Mouse (Mus musculus) midbrain, embryonic 16.5 days (tissue): ENCODE results near the gene Gm20390. TPM values are rescaled to one million over a fixed set of nuclear protein-coding genes. Genes with fewer than 3 reads are reported as not detected.

Source experiments
- ATAC-seq: fragments of 200-750 bp; cut with Nextera tagmentation; 2 replicates; pipeline ENCODE4 v1.8.0; 2017; ENCODE audit warnings: moderate TSS enrichment
- H3K27ac ChIP-seq: fragments of 300-500 bp; sonication (generic); 2 replicates; pipeline ENCODE4 v1.5.1; 2014; ENCODE audit warnings: mild to moderate bottlenecking, low read length, mixed read lengths
- H3K27me3 ChIP-seq: fragments of 300-500 bp; sonication (generic); 2 replicates; pipeline ENCODE4 v1.6.1; 2014; ENCODE audit warnings: low read depth, low read length, mixed read lengths; ENCODE audit not compliant: control insufficient read depth, insufficient read depth
- H3K36me3 ChIP-seq: fragments of 300-500 bp; sonication (generic); 2 replicates; pipeline ENCODE4 v1.6.1; 2014; ENCODE audit warnings: mild to moderate bottlenecking, low read length, moderate library complexity, mixed read lengths; ENCODE audit not compliant: control insufficient read depth, insufficient read depth
- H3K4me1 ChIP-seq: fragments of 300-500 bp; sonication (generic); 2 replicates; pipeline ENCODE4 v1.6.1; 2014; ENCODE audit warnings: mild to moderate bottlenecking, low read length, mixed read lengths; ENCODE audit not compliant: control insufficient read depth, insufficient read depth
- H3K4me2 ChIP-seq: fragments of 300-500 bp; sonication (generic); 2 replicates; pipeline ENCODE4 v1.6.1; 2014; ENCODE audit warnings: mild to moderate bottlenecking, low read length, mixed read lengths
- H3K4me3 ChIP-seq: fragments of 300-500 bp; sonication (generic); 2 replicates; pipeline ENCODE4 v1.5.1; 2014; ENCODE audit warnings: low read depth, mild to moderate bottlenecking, low read length, moderate library complexity, mixed read lengths
- H3K9ac ChIP-seq: fragments of 300-500 bp; sonication (generic); 2 replicates; pipeline ENCODE4 v1.6.1; 2014; ENCODE audit warnings: low read depth, low read length, mixed read lengths
- H3K9me3 ChIP-seq: fragments of 300-500 bp; sonication (generic); replicated peaks from 2 replicates; pipeline ENCODE4 v1.6.1; 2014; ENCODE audit warnings: mild to moderate bottlenecking, low read length, mixed read lengths; ENCODE audit not compliant: control insufficient read depth, poor library complexity, severe bottlenecking
- WGBS: fragments of 180-500 bp; shearing (Covaris S2); extraction: QIAGEN DNeasy Blood & Tissue Kit; methylation state at CpG from one replicate; pipeline ENCODE4 v1.1.7; 2014; 5-methylcytosine and 5-hydroxymethylcytosine counted together
- polyA plus RNA-seq: library from polyadenylated mRNA; unstranded; fragments of >200 nt; fragmentation: Nextera tagmentation; extraction: Ambion mirVana; gene quantifications from 2 replicates; pipeline ENCODE4 v1.2.1, GENCODE M21; 2015

Gm20390 gene
- polyA plus RNA-seq, 1 experiment from 2014 or later, result 314 TPM

DNA sequence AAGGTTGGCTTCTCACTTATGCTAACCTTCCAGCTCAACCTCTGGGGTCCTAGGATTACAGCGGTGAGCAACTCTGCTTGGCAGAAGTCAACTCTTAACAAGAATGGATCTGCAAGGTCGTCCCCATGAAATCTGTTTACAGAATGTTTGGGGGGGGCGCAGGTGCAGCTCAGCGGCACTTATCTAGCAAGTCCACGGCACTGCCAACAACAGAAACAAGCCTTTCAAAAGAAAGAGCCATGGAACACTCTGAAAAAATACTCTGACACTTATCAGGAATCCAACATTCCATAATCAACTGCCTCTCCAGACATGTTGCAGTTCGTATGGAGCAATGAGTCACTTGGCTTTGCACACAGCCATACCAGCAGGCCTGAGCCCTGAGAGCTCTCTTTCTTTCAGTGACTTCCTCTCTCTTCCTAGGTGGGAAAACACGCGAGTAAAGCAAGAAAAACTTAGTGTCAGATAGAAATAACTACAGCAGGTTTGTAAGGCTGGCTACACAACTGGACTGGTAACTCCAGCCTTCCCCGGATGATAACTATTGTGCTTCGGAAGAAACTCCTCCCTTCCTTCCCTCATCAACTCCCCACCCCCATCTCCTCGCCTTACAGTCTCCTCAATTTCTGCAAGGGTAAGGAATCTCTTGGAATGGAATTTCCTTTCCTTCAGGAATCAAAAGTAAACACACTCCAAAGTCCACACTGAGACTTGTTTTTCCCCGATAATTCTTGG lies 20.4 kb upstream of the Gm20390 start:
- Histone ChIP-seq H3K4me2 (no peak overlapping the region), H3K4me3 (no peak overlapping the region), H3K36me3 (no peaks in the 10 kb centered on the region), H3K27me3 (no peaks in the 10 kb centered on the region; the same call in 1 of the 2 replicates), H3K9me3 (no peaks in the 10 kb centered on the region), H3K27ac (no peak overlapping the region), H3K9ac (no peak overlapping the region), H3K4me1 (no peaks in the 10 kb centered on the region)
- 70% methylated on average over 12 of the region's 12 CpGs for WGBS
- ATAC-seq, result no peak

DNA sequence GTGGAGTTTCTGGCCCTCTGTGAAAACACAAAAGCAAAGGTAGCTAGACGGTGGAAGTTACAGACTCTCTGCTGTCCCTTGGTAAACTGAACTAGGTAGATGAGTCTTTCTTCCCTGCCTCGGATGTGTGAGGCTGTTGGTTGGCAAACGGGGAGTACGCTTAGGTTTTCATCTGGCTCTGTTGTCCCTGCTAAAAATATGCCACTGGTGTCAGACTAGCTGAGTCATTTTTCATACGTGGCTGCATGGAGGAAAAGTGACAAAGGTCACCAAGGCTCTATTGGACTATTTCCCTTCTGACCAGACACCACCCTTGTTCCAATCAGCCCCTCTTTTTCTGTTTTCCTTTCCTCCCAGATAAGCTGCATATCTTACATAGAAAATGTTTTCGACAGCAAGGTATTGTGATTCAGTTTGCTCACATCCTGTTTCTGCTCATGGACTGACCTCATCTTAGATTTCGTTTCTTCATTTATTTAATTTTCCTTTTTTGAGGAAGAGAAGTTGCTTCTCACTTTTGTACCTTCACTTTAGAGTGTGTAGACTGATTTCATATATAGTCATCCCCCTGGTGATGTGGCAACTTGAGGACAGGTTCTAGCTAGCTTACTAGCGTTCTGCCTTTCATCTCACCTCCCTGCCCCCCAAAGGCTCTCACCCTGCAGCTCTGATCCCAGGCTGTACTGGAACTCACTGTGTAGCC lies 19.7 kb upstream of the Gm20390 start:
- ATAC-seq, result no peak
- Histone ChIP-seq H3K9ac (no peak overlapping the region), H3K27ac (no peak overlapping the region), H3K4me2 (no peak overlapping the region), H3K36me3 (no peaks in the 10 kb centered on the region), H3K4me1 (no peaks in the 10 kb centered on the region), H3K9me3 (no peaks in the 10 kb centered on the region), H3K4me3 (no peak overlapping the region), H3K27me3 (no peaks in the 10 kb centered on the region; the same call in 1 of the 2 replicates)
- WGBS, result 80% methylated on average over 8 of the region's 8 CpGs

DNA sequence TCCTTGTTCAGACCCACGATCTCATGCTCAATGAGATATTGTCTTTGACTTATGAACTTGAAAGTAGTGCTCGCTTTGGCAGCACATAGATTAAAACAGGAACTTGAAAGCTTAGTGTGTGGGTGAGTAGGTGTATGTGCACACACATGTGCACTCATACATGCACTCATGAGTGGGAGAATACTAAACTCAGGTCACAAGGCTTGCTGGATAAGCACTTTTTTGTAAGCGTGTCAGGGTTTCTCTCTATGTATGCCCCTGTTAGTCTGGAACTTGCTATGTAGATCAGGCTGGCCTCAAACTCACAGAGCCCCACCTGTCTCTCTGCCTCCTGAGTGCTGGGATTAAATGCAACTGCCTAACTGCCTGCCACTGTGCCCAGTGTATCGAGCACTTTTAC lies 18.9 kb upstream of the Gm20390 start:
- Histone ChIP-seq H3K4me3 (no peak overlapping the region), H3K36me3 (no peaks in the 10 kb centered on the region), H3K4me1 (no peaks in the 10 kb centered on the region), H3K9me3 (no peaks in the 10 kb centered on the region), H3K4me2 (no peak overlapping the region), H3K27me3 (no peaks in the 10 kb centered on the region; the same call in 1 of the 2 replicates), H3K27ac (no peak overlapping the region), H3K9ac (no peak overlapping the region)
- 90% methylated on average over 4 of the region's 4 CpGs for WGBS
- ATAC-seq, result no peak

DNA sequence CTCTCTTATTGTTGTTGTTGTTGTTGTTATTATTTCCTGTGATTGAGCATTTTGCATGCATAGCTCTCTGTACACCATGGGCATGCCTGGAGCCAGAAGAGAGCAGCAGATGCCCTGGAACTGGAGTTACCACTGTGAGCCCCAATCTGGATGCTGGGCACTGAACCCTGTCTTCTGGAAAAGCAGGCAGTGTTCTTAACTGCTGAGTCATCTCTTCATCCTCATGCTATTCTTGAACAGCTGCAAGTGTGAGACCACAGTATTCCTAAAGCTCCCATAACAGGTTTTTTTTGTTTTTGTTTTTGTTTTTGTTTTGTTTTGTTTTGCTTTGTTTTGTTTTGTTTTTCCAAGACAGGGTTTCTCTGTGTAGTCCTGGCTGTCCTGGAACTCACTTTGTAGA lies 18.2 kb upstream of the Gm20390 start:
- no peaks in the 10 kb centered on the region for H3K36me3 ChIP-seq
- ATAC-seq, result no peak
- no peak overlapping the region for H3K4me2 ChIP-seq
- H3K9me3 ChIP-seq, result no peaks in the 10 kb centered on the region
- no peak overlapping the region for H3K9ac ChIP-seq
- no peaks in the 10 kb centered on the region; the same call in 1 of the 2 replicates for H3K27me3 ChIP-seq
- H3K4me1 ChIP-seq, result no peaks in the 10 kb centered on the region
- H3K27ac ChIP-seq, result no peak overlapping the region
- H3K4me3 ChIP-seq, result no peak overlapping the region

DNA sequence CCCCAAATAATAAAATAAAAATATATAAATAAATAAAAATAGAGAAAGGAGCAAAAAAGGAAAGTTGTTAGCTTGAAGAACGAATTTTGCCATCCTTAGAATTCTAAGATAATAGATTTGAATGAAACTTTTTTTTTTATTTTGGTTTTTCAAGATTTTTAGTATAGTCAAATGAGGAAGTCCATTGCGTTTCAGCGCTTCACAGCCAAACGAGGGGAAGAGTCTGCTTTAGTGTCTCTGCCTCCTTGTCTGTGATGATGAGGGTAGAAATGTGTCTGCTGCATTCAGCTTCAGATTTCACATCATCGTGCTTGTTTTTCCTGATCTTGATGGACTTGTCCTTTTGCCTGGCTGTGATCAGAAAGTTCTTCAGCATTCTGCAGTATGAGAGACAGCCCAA lies 17.2 kb upstream of the Gm20390 start:
- Histone ChIP-seq H3K27me3 (no peaks in the 10 kb centered on the region; the same call in 1 of the 2 replicates), H3K4me2 (no peak overlapping the region), H3K36me3 (no peaks in the 10 kb centered on the region), H3K9me3 (no peaks in the 10 kb centered on the region), H3K4me3 (no peak overlapping the region), H3K9ac (no peak overlapping the region), H3K4me1 (no peaks in the 10 kb centered on the region), H3K27ac (no peak overlapping the region)
- 92% methylated on average over 5 of the region's 5 CpGs for WGBS
- no peak for ATAC-seq

DNA sequence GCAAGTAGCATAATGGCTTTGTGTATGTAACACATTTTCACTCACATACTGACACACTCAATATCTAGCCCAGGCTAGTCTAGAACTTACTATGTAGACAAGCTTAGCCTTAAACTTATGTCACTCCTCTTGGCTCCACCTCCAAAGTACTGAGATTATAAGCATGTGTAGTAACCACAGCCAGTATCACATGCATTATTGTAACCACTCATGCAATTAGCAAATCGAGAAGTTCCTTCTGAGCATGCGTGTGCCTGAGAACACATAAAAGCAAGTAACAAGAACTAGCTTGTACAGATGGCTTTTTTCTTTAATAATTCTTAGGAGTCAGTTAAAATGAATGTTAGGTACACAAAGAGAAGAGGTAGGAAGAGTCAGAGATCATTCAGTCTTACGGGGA lies 16.5 kb upstream of the Gm20390 start:
- no peaks in the 10 kb centered on the region for H3K9me3 ChIP-seq
- no peak overlapping the region for H3K9ac ChIP-seq
- H3K4me2 ChIP-seq, result no peak overlapping the region
- WGBS, result 92% methylated on average over 3 of the region's 3 CpGs
- no peaks in the 10 kb centered on the region for H3K36me3 ChIP-seq
- no peak overlapping the region for H3K4me3 ChIP-seq
- ATAC-seq, result no peak
- no peaks in the 10 kb centered on the region; the same call in 1 of the 2 replicates for H3K27me3 ChIP-seq
- H3K4me1 ChIP-seq, result no peaks in the 10 kb centered on the region
- no peak overlapping the region for H3K27ac ChIP-seq

DNA sequence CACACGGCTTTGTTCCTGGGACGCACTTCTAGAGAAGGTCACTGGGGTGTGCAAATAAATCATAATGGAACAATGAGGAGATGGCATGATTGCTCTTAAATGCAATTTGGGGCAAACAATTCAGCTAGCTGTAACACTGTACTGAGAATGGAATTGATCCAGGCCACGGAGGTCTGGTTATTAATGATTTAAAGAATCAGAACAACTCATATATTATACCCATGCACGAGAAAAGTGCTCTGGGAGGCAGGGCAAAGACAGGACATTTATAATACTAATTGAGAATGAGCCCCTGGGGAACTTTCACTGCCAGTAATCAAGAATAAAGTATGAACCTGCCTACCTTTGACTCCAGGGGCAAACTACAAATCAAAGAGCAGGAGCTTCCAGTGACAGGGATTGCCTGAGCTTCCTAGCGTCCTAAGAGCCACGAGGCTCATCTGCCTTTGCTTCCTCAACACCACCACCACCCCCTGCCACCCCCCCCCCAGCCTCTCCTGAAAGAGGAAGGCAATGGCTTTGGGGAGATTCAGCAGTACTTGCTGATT lies 11.5 kb upstream of the Gm20390 start:
- no peak for ATAC-seq
- Histone ChIP-seq H3K27ac (no peak overlapping the region), H3K9ac (no peak overlapping the region), H3K9me3 (no peaks in the 10 kb centered on the region), H3K4me3 (no peak overlapping the region), H3K4me2 (no peak overlapping the region), H3K36me3 (no peaks in the 10 kb centered on the region), H3K4me1 (no peaks in the 10 kb centered on the region), H3K27me3 (no peaks in the 10 kb centered on the region)
- 70% methylated on average over 6 of the region's 6 CpGs for WGBS

DNA sequence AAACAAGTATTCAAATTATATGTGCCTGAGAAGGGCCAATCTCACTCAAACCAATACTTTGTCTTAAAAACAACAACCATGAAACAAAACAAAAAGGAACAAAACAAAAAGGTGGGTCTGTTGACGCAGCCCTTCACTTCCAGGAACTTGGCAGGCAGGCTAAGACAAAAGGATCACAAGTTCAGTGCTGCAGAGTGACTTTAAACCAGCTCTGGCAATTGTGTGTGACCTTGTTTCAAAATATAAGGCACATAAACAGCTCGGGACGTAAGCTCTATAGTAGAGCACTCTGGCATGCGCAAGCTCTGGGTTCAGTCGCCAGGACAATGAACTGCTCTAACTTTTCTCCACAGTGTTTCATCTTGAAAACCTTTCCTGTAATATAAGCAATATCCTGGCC lies 4.9 kb upstream of the Gm20390 start:
- no peak overlapping the region for H3K4me3 ChIP-seq
- H3K36me3 ChIP-seq, result no peaks in the 10 kb centered on the region
- no peak overlapping the region for H3K4me2 ChIP-seq
- H3K27ac ChIP-seq, result no peak overlapping the region
- H3K4me1 ChIP-seq, result 0 out of 2 replicates have a peak, but pooled peaks cover 5% of the 10 kb centered on the region
- H3K9me3 ChIP-seq, result no peaks in the 10 kb centered on the region
- no peak overlapping the region for H3K9ac ChIP-seq
- 87% methylated on average over 5 of the region's 5 CpGs for WGBS
- ATAC-seq, result no peak
- H3K27me3 ChIP-seq, result no peaks in the 10 kb centered on the region

DNA sequence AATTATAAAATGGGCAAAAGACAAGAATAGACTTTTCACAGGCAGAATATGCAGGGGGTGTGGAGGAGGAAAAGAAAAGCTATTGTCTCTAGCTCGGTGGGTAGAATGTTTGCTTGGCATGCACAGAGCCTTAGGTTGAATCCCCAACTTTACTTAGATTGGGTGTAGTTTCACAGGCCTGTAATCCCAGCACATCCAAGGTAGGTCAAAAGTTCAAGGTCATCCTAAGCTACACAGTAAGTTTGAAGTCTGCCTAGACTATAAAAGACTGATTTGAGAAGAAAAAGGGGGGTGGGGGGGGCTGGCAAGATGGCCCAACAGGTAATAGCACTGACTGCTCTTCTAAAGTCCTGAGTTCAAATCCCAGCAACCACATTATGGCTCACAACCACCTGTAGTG lies 1.7 kb upstream of the Gm20390 start:
- Histone ChIP-seq H3K4me1 (peaks cover 19% of the 10 kb centered on the region), H3K9ac (no peak overlapping the region), H3K4me3 (no peak overlapping the region), H3K9me3 (no peaks in the 10 kb centered on the region), H3K36me3 (peaks cover 5% of the 10 kb centered on the region; the same call in 1 of the 2 replicates), H3K27me3 (no peaks in the 10 kb centered on the region), H3K27ac (no peak overlapping the region), H3K4me2 (no peak overlapping the region)
- no peak for ATAC-seq
- WGBS, result 64% methylated on average over 1 of the region's 1 CpGs
